Mouse (Mus musculus) macrophage (primary cell): ENCODE data around the gene Actb. TPM values are rescaled to one million over a fixed set of nuclear protein-coding genes. Genes with fewer than 3 reads are reported as not detected.
A peak's percentile ranks its signal among the peaks of the same experiment; 100 is the strongest.
"Not testable (repeated sequence)": the region's sequence is repeated elsewhere in the genome, so short reads cannot be mapped to it uniquely, and the experiment has no call there.

Source experiments
- H3K27ac ChIP-seq: fragments of 350-480 bp; formaldehyde crosslinking; 2 replicates; pipeline ENCODE4 v1.9.0; 2021
- H3K36me3 ChIP-seq: fragments of 350-480 bp; formaldehyde crosslinking; 2 replicates; pipeline ENCODE4 v1.9.0; 2021; ENCODE audit errors: inconsistent target
- H3K4me3 ChIP-seq: fragments of 350-480 bp; formaldehyde crosslinking; 2 replicates; pipeline ENCODE4 v1.9.0; 2021; ENCODE audit errors: inconsistent target
- H3K79me2 ChIP-seq: fragments of 350-480 bp; formaldehyde crosslinking; 2 replicates; pipeline ENCODE4 v1.9.0; 2021; ENCODE audit errors: inconsistent target
- WGBS: methylation state at CpG from one replicate; pipeline ENCODE4 v1.1.7; 2026; ENCODE audit warnings: inconsistent platforms; ENCODE audit not compliant: missing documents; 5-methylcytosine and 5-hydroxymethylcytosine counted together
- polyA plus RNA-seq: library from polyadenylated mRNA; stranded (reverse); fragments of 250-400 nt; gene quantifications from 3 replicates; pipeline ENCODE4 v1.2.4, GENCODE M21; 2018; ENCODE audit warnings: inconsistent platforms

Gene Actb
- polyA plus RNA-seq, 1 experiment from 2014 or later, result 4,195 TPM

DNA sequence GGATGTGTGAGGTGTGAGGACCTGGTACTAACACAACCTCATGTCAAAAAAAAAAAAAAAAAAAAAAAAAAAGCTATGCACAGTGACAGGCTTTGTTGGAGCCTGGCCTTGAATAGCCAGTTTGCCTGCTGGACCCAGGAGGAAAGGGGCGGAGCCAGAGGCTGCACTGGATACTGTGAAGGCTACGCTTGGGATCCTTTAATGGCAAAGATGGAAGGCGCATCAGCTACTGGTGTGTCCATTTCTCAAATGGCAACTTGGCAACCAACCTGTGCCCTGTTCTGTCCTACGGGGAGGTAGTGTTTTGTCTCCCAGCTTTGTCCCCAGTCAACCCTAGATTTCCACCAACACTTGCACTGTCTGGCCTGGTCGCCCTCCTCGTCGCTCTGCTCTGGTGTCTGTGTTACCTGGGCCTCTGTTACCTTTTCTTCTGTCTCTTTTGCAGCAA lies 5.2 kb downstream of the Actb start:
- peaks cover 21% of the 10 kb centered on the region for H3K36me3 ChIP-seq
- no peak overlapping the region for H3K4me3 ChIP-seq
- 87% methylated on average over 6 of the region's 7 CpGs for WGBS
- H3K27ac ChIP-seq, result no peak overlapping the region
- H3K79me2 ChIP-seq, result peaks cover 30% of the 10 kb centered on the region

DNA sequence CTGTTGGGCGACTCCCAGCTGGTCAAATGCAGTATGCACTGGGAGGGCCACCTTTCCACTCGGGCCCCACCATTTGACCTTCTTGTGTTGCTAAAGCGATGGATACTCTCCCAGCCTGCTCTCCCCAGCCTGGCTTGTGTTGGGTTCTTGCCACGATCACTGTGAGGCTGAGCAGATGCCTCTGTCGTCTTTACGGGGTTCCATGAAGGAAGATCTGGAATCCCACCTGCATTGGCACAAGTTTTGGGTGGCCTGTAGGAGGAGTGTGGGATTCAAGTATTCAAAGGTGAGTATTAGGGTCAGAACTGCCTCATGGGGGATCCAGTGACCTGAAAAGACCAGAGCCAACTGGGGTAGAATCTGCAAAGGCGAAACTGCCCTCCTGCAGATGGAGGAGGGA lies 5.9 kb downstream of the Actb start:
- no peak overlapping the region for H3K27ac ChIP-seq
- 90% methylated on average over 5 of the region's 7 CpGs for WGBS
- H3K79me2 ChIP-seq, result peaks cover 32% of the 10 kb centered on the region
- H3K36me3 ChIP-seq, result peaks cover 21% of the 10 kb centered on the region
- H3K4me3 ChIP-seq, result no peak overlapping the region

DNA sequence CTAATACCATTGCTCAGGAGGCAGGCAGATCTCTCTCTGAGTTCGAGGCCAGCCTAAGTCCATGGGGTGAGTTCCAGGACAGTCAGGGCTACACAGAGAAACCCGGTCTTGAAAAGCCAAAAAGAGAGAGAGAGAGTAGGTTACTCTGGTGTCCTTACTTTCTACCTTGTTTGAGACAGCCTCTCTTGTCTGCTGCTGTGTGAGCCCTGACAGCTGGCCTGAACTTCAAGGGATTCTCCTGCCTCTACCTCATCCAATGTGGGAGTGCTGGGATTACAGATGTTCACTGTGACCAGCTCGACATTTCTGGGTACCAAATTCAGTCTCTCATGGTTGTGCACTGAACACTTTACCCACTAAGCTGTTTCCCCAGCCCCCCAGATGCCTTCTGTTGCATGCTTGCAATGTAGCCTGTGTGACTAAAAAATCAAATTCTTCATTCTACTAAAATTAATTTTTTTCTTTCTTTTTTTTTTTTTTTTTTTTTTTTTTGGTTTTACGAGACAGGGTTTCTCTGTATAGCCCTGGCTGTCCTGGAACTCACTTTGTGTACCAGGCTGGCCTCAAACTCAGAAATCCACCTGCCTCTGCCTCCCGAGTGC lies 6.5 kb downstream of the Actb start:
- Histone ChIP-seq H3K4me3 (no peak overlapping the region), H3K27ac (no peak overlapping the region), H3K79me2 (peaks cover 31% of the 10 kb centered on the region), H3K36me3 (peaks cover 18% of the 10 kb centered on the region)
- 79% methylated on average over 4 of the region's 5 CpGs for whole genome bisulfite sequencing

DNA sequence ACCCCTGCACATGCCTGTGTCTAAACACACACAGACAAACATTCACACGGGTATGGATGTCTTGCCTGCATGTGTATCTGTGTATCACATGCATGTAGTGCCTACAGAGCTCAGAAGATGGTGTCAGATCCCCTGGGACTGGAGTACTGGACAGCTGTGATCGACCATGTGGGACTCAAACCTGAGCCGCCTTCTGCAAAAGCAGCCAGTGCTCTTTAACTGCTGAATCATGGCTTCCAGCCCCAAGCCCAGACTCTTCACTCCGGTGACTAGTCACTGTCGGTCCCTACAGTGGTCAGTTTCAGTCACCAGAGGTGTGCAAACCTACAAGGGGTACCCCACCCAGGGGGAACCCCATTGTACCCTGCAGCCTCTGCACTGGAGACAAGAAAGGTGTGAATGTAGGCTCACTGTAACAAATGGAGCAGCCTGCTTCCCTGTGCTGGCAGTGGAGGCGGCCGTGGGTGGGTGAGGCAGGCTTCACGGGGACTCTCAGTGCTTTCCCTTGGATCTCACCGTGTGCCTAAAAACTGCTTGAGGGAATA lies 7.4 kb downstream of the Actb start:
- H3K36me3 ChIP-seq, result peaks cover 9% of the 10 kb centered on the region; the same call in 1 of the 2 replicates
- H3K27ac ChIP-seq, result no peak overlapping the region
- peaks cover 30% of the 10 kb centered on the region for H3K79me2 ChIP-seq
- H3K4me3 ChIP-seq, result no peak overlapping the region
- WGBS, result 82% methylated on average over 9 of the region's 9 CpGs

DNA sequence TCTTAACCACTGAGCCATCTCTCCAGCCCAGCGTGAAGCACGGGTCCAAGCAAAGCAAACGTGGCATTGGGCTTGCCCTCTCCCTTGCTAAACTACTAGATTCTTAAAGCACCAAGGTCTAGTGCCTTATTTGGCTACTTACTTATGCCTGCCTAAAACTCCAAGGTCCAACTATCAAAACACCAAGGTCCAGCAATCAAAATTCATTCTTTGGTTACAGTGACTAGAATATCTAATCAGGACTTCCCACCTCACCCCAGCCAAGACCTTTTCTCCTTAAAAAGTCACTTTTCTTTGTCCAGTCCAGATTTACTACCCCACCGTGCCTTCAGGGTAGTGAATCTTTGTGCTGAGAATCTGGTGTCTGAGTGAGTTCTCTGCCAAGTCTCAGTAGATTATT lies 8.2 kb downstream of the Actb start:
- Histone ChIP-seq H3K79me2 (peaks cover 30% of the 10 kb centered on the region), H3K36me3 (peaks cover 4% of the 10 kb centered on the region; the same call in 1 of the 2 replicates), H3K4me3 (no peak overlapping the region), H3K27ac (no peak overlapping the region)
- 91% methylated on average over 4 of the region's 4 CpGs for WGBS

DNA sequence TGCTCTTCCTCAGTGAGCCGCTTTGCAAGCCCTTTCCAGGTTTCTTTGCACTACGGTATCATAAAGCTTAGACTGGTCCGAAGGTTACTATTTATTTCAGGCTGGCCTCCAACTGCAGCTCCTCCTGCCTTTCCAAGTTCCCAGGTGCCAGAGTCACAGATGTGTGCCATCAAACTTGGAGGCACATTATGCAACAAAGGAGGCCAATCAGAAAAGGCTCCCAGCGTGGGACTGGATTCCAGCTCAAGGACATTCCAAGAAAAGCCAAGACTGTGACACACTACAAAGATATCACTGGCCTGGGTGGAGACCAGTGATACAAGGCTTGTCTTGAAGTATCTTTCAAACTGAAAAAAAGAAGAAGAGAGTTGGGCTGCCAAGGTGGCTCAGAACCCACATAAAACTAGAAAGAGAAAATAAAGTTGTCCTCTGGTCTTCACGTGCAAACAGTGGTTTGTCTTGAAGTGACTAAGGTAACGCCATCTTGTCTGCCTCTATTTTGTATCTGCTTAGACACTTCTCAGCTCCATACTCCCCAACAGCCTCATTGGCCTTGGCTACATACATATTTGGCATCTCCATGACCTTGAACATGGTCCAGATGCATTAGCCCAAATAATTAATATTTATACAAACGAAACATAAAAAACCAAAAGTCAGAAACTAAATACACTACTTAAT lies 8.8 kb downstream of the Actb start:
- 94% methylated on average over 7 of the region's 7 CpGs for WGBS
- peaks cover 32% of the 10 kb centered on the region for H3K79me2 ChIP-seq
- H3K27ac ChIP-seq, result no peak overlapping the region
- no peak overlapping the region for H3K4me3 ChIP-seq
- H3K36me3 ChIP-seq, result no peaks in the 10 kb centered on the region

DNA sequence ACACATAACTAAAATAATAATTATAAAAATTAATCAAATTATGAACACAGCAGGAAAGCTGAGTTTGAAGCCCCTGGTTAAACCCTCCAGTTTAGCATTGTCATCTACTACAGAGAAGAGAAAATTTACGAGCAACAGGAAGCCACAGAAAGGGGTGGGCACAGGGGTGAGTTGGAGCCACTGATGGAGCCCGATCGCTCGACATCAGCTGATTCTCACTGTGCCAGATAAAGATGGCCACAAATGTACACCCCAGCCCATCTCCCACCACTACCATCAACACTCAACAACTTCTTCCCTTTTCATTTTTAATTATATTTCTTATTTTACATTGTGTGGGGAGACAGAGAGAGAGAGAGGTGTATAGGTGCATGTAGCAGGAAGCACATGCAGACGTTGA lies 9.8 kb downstream of the Actb start:
- no peak overlapping the region for H3K27ac ChIP-seq
- WGBS, result 17% methylated on average over 4 of the region's 5 CpGs

GRCm38 (mm10) chr5:142896192-142896591 lies 10.4 kb downstream of the Actb start:
- Histone ChIP-seq H3K36me3 (no peaks in the 10 kb centered on the region), H3K27ac (peak overlapping the region; percentile 86), H3K79me2 (peaks cover 47% of the 10 kb centered on the region), H3K4me3 (peak overlapping the region; percentile 94; the same call in 1 of the 2 replicates)
- WGBS, result 10% methylated on average over 10 of the region's 10 CpGs

More for the DNA sequence above, 9.8 kb downstream of the Actb start:
- no peaks in the 10 kb centered on the region for H3K36me3 ChIP-seq
- H3K4me3 ChIP-seq, result no peak overlapping the region
- peaks cover 42% of the 10 kb centered on the region for H3K79me2 ChIP-seq

DNA sequence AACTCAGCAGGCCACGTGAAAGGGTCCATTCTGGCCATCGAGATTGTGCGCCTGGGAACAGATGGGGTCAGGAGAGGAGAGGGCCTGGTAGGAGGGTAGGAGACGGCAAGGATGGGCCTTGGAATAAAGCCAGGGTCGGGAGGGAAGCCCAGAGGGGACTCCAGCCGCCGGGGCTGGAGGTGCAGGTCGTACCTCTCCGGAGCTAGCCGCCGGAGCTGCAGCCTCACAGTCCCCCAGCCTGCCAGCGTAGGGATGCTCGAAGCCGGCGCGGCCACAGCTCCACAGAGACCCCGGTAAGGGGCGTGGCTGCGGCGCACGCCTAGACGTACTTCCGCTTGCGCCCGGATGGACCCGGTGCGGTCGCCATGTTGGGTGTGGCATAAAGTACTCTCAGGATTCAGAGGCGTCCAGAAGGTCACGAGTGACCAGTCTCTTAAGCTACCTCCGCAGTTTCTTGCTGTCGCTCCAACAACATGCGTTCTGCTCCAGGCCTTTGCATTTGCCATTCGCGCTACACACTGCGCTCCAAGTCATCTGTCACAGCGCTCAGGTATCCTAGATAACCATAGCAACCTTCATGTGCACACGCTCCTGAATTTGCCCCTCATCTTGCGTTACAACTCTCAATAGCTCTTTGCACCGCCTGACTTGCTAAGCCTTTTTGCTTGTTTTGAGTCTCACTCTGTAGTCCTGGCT lies 11.5 kb downstream of the Actb start, which contains the start of gene Fbxl18:
Gene Fbxl18 (minus strand): TSS at position 504 of the 696 bp plus-strand sequence.
- H3K4me3 ChIP-seq, result peak within 1 kb of the TSS; percentile 94
- WGBS, result 1% methylated on average over 27 of the region's 40 CpGs
- H3K79me2 ChIP-seq, result peaks cover 53% of the 10 kb centered on the region
- no peaks in the 10 kb centered on the region for H3K36me3 ChIP-seq
- H3K27ac ChIP-seq, result peak within 1 kb of the TSS; percentile 86

DNA sequence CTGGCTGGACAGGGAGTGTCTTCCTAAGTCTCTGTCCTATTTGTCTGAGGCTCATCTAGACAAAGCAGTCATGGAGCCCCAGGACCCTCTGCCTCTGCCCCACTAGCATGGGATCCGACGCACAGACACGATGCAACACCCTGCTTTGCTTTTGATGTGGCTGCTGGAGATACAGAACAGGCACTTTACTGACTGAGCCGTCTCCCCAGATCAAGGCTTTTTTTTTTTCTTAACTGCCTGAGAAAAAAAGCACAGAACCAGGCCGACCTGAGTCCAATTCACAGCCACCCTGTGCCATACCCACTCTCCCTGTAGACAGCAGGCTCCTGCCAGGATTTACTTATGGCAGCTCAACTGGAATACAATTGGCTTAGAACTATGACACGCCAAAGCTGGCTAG lies 15.2 kb downstream of the Actb start:
- Histone ChIP-seq H3K36me3 (peaks cover under 1% of the 10 kb centered on the region; the same call in 1 of the 2 replicates), H3K4me3 (no peak overlapping the region), H3K79me2 (peaks cover 53% of the 10 kb centered on the region), H3K27ac (no peak overlapping the region)
- WGBS, result 96% methylated on average over 6 of the region's 6 CpGs

- not testable (repeated sequence) for H3K27ac ChIP-seq, H3K4me3 ChIP-seq
- Histone ChIP-seq H3K79me2 (peaks cover 19% of the 10 kb centered on the region; the same call in 1 of the 2 replicates), H3K36me3 (peaks cover 19% of the 10 kb centered on the region; the same call in 1 of the 2 replicates)
- WGBS, result 89% methylated on average over 3 of the region's 3 CpGs
These were observed 19.0 kb downstream of the Actb start for GRCm38 (mm10) chr5:142887533-142887932.

DNA sequence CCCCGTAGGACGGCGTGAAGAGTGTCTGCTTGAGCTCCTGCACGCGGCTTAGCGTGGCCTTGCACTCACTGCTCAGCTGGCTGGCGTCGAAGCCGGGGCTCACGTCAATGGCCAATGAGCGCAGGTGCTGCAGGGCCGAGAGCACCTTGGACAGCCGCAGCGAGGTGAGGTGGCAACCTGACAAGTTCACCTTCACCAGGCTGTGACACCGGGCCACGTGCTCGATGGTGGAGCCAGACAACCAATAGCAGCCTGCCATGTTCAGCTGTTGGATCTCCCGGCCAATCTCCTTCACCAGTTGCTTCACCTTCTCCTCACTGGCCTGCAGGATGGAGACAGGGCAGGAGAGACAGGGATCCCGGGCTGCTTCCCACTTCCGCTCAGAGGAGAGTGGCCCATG lies 19.8 kb downstream of the Actb start:
- Histone ChIP-seq H3K4me3 (no peak overlapping the region), H3K36me3 (peaks cover 22% of the 10 kb centered on the region; the same call in 1 of the 2 replicates), H3K27ac (no peak overlapping the region), H3K79me2 (peaks cover 12% of the 10 kb centered on the region; the same call in 1 of the 2 replicates)
- 94% methylated on average over 20 of the region's 20 CpGs for WGBS

DNA sequence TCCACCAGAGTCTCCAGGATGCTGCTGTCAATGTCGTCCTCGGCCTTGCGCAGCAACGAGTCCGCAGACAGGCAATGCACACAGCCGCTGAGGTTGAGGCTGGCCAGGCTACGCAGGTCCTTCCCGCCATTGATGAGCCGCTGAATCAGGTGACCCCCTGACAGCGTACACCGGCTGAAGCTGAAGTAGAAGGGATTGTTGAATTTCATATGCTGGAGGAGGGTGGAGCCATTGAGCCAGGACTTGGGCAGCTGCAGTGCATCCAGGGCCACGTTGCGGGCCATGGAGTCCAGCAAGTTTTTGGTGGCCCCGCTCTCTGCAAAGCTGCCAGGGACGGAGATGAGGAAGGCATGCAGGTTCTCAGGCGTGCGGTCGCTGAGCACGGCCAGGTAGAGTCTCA lies 20.4 kb downstream of the Actb start:
- Histone ChIP-seq H3K27ac (no peak overlapping the region), H3K36me3 (peaks cover 22% of the 10 kb centered on the region; the same call in 1 of the 2 replicates), H3K79me2 (peaks cover 6% of the 10 kb centered on the region; the same call in 1 of the 2 replicates), H3K4me3 (no peak overlapping the region)
- WGBS, result 97% methylated on average over 19 of the region's 19 CpGs

GRCm38 (mm10) chr5:142882471-142882870 lies 24.1 kb downstream of the Actb start:
- Histone ChIP-seq H3K4me3 (no peak overlapping the region), H3K36me3 (peaks cover 25% of the 10 kb centered on the region; the same call in 1 of the 2 replicates), H3K79me2 (no peaks in the 10 kb centered on the region), H3K27ac (no peak overlapping the region)
- WGBS, result 93% methylated on average over 11 of the region's 11 CpGs
